Mouse (Mus musculus): Measurements from ENCODE around the gene Btbd9. TPM values are rescaled to one million over a fixed set of nuclear protein-coding genes. Genes with fewer than 3 reads are reported as not detected.
A peak's percentile ranks its signal among the peaks of the same experiment; 100 is the strongest.

The Btbd9 gene
- total RNA-seq, 2 experiments from 2014 or later = 22.1 to 40.5 TPM

GRCm38 (mm10) chr17:30563484-30564075, 12.7 kb downstream of the Btbd9 start:
- ATAC-seq (replicated peaks; ENCODE audit: poor library complexity, severe bottlenecking) = no peak

GRCm38 (mm10) chr17:30562770-30563169, 13.5 kb downstream of the Btbd9 start:
- ATAC-seq (replicated peaks; ENCODE audit: poor library complexity, severe bottlenecking) = no peak

- peak; percentile 67 for ATAC-seq (replicated peaks; ENCODE audit: poor library complexity, severe bottlenecking)
These were observed 16.8 kb downstream of the Btbd9 start for GRCm38 (mm10) chr17:30559536-30559935.

- ATAC-seq (replicated peaks; ENCODE audit: poor library complexity, severe bottlenecking) = no peak
These were observed 17.7 kb downstream of the Btbd9 start for GRCm38 (mm10) chr17:30558623-30559022.

GRCm38 (mm10) chr17:30556512-30556911, 19.8 kb downstream of the Btbd9 start:
- ATAC-seq (replicated peaks; ENCODE audit: poor library complexity, severe bottlenecking) = no peak

- no peak for ATAC-seq (replicated peaks; ENCODE audit: poor library complexity, severe bottlenecking)
These were observed 23.0 kb downstream of the Btbd9 start for GRCm38 (mm10) chr17:30553027-30553937.

- ATAC-seq (replicated peaks; ENCODE audit: poor library complexity, severe bottlenecking) = no peak
These were observed 25.5 kb downstream of the Btbd9 start for GRCm38 (mm10) chr17:30550774-30551107.

GRCm38 (mm10) chr17:30549899-30550773, 26.2 kb downstream of the Btbd9 start:
- no peak for ATAC-seq (replicated peaks; ENCODE audit: poor library complexity, severe bottlenecking)

- no peak for ATAC-seq (replicated peaks; ENCODE audit: poor library complexity, severe bottlenecking)
These were observed 37.2 kb downstream of the Btbd9 start for GRCm38 (mm10) chr17:30539098-30539497.

GRCm38 (mm10) chr17:30536651-30537050, 39.6 kb downstream of the Btbd9 start:
- no peak for ATAC-seq (replicated peaks; ENCODE audit: poor library complexity, severe bottlenecking)

GRCm38 (mm10) chr17:30533098-30533497, 43.2 kb downstream of the Btbd9 start:
- no peak for ATAC-seq (replicated peaks; ENCODE audit: poor library complexity, severe bottlenecking)

GRCm38 (mm10) chr17:30530542-30530940, 45.7 kb downstream of the Btbd9 start:
- ATAC-seq (replicated peaks; ENCODE audit: poor library complexity, severe bottlenecking) = no peak

- ATAC-seq (replicated peaks; ENCODE audit: poor library complexity, severe bottlenecking) = no peak
These were observed 46.4 kb downstream of the Btbd9 start for GRCm38 (mm10) chr17:30529632-30530541.

GRCm38 (mm10) chr17:30525405-30526295, 50.6 kb downstream of the Btbd9 start:
- ATAC-seq (replicated peaks; ENCODE audit: poor library complexity, severe bottlenecking) = peak; percentile 71

GRCm38 (mm10) chr17:30524451-30524850, 51.8 kb downstream of the Btbd9 start:
- peak; percentile 65 for ATAC-seq (replicated peaks; ENCODE audit: poor library complexity, severe bottlenecking)

GRCm38 (mm10) chr17:30523783-30524182, 52.5 kb downstream of the Btbd9 start:
- ATAC-seq (replicated peaks; ENCODE audit: poor library complexity, severe bottlenecking) = no peak

- no peak for ATAC-seq (replicated peaks; ENCODE audit: poor library complexity, severe bottlenecking)
These were observed 53.7 kb downstream of the Btbd9 start for GRCm38 (mm10) chr17:30522406-30523078.

GRCm38 (mm10) chr17:30519172-30519512, 57.1 kb downstream of the Btbd9 start:
- ATAC-seq (replicated peaks; ENCODE audit: poor library complexity, severe bottlenecking) = peak; percentile 55
